Mouse (Mus musculus) olfactory bulb, adult 2 months (tissue): ENCODE data around the gene Pank1. TPM values are rescaled to one million over a fixed set of nuclear protein-coding genes. Genes with fewer than 3 reads are reported as not detected.

Source experiments
- H3K27ac ChIP-seq: fragments of 200-500 bp; 2 replicates; pipeline ENCODE4 v1.5.1; 2012; ENCODE audit warnings: low read depth, low read length; ENCODE audit not compliant: insufficient read depth
- H3K4me1 ChIP-seq: fragments of 200-500 bp; 2 replicates; pipeline ENCODE4 v1.6.1; 2012; ENCODE audit warnings: low read length; ENCODE audit not compliant: control insufficient read depth, insufficient read depth
- H3K4me3 ChIP-seq: fragments of 200-500 bp; 2 replicates; pipeline ENCODE4 v1.5.1; 2012; ENCODE audit warnings: mild to moderate bottlenecking, low read depth, low read length, moderate library complexity; ENCODE audit not compliant: insufficient read depth
- CTCF ChIP-seq: fragments of 200-500 bp; IDR thresholded peaks from 2 replicates; pipeline ENCODE4 v1.5.1; 2012; ENCODE audit warnings: low read depth, mild to moderate bottlenecking, low read length, moderate library complexity; ENCODE audit not compliant: insufficient read depth
- POLR2A ChIP-seq: fragments of 200-500 bp; IDR thresholded peaks from 2 replicates; pipeline ENCODE4 v1.6.1; 2012; ENCODE audit warnings: mild to moderate bottlenecking, low read depth, low read length, moderate library complexity; ENCODE audit not compliant: insufficient read depth
- WGBS: fragments of 180-500 bp; shearing (Covaris S2); methylation state at CpG from one replicate; pipeline ENCODE4 v1.1.7; 2018; 5-methylcytosine and 5-hydroxymethylcytosine counted together
- polyA plus RNA-seq: library from polyadenylated mRNA; stranded (reverse); fragments of >200 nt; gene quantifications from 2 replicates; pipeline ENCODE4 v1.2.4, GENCODE M21; 2012; ENCODE audit warnings: low replicate concordance; ENCODE audit not compliant: missing spikeins, insufficient read depth, insufficient read length

The Pank1 gene
- polyA plus RNA-seq, 1 experiment = not detected

DNA sequence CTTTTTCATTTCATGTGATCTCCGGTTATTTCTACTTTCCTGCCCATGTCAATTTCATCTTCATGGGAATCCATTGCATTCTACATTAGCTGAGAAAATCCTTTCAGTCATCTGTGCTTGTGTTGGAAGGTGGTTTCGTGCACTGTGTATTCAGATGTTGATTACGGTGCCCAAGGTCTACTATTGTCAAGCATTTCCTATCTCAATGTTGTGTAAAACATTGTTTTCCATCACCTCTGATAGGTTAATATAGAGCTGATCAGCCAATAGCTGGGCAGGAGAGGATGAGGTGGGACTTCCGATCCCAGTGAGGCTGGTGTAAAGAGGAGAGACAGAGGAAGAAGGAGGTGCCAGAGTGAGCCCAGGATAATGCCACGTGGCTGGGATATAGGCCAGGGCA, 24.8 kb upstream of the Pank1 start:
- Histone ChIP-seq H3K4me3 (no peak overlapping the region), H3K27ac (no peak overlapping the region), H3K4me1 (no peaks in the 10 kb centered on the region)
- 80% methylated on average over 5 of the region's 5 CpGs for WGBS
- TF ChIP-seq CTCF = no peak
- no peak for TF ChIP-seq POLR2A

- H3K27ac ChIP-seq = no peak overlapping the region
- TF ChIP-seq POLR2A (no peak), CTCF (no peak)
- WGBS = 84% methylated on average over 2 of the region's 2 CpGs
- no peaks in the 10 kb centered on the region for H3K4me1 ChIP-seq
- no peak overlapping the region for H3K4me3 ChIP-seq
These were observed 22.5 kb upstream of the Pank1 start for GRCm38 (mm10) chr19:34901735-34902134.

GRCm38 (mm10) chr19:34901266-34901665, 22.0 kb upstream of the Pank1 start:
- WGBS = 98% methylated on average over 7 of the region's 7 CpGs
- no peak overlapping the region for H3K27ac ChIP-seq
- H3K4me3 ChIP-seq = no peak overlapping the region
- TF ChIP-seq POLR2A = no peak
- no peak for TF ChIP-seq CTCF
- H3K4me1 ChIP-seq = no peaks in the 10 kb centered on the region

DNA sequence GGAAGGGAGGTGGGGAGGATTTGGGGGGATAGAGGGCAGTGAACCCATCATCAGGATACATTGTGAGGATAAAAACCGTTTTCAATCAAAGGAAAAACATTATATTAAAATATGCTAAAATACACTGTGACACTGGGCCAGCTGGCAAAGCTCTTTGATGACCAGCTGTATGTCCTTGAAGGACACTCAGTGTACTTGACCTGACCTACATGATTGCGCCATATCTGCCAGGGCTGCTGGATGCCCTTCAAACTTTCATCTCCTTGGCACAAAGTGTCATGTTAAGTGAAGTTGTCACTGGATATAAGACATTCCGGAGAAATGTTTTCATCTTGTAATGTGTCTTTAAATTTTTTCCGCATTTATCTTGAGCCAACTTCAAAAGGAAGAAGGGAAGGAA, 19.7 kb upstream of the Pank1 start:
- no peak overlapping the region for H3K27ac ChIP-seq
- 85% methylated on average over 4 of the region's 4 CpGs for WGBS
- H3K4me3 ChIP-seq = no peak overlapping the region
- TF ChIP-seq CTCF (no peak), POLR2A (no peak)
- H3K4me1 ChIP-seq = no peaks in the 10 kb centered on the region

GRCm38 (mm10) chr19:34897082-34897965, 18.1 kb upstream of the Pank1 start:
- WGBS = 92% methylated on average over 15 of the region's 15 CpGs

GRCm38 (mm10) chr19:34895082-34895481, 15.8 kb upstream of the Pank1 start:
- Histone ChIP-seq H3K4me1 (no peaks in the 10 kb centered on the region), H3K27ac (no peak overlapping the region), H3K4me3 (no peak overlapping the region)
- TF ChIP-seq POLR2A = no peak
- no peak for TF ChIP-seq CTCF
- WGBS = 87% methylated on average over 4 of the region's 4 CpGs

More at GRCm38 (mm10) chr19:34897082-34897965, 18.1 kb upstream of the Pank1 start:
- TF ChIP-seq POLR2A (no peak), CTCF (no peak)
- Histone ChIP-seq H3K4me1 (no peaks in the 10 kb centered on the region), H3K4me3 (no peak overlapping the region), H3K27ac (no peak overlapping the region)

GRCm38 (mm10) chr19:34891590-34891989, 12.3 kb upstream of the Pank1 start:
- Histone ChIP-seq H3K4me3 (no peak overlapping the region), H3K4me1 (no peaks in the 10 kb centered on the region), H3K27ac (no peak overlapping the region)
- WGBS = 92% methylated on average over 1 of the region's 1 CpGs
- TF ChIP-seq POLR2A (no peak), CTCF (no peak)

DNA sequence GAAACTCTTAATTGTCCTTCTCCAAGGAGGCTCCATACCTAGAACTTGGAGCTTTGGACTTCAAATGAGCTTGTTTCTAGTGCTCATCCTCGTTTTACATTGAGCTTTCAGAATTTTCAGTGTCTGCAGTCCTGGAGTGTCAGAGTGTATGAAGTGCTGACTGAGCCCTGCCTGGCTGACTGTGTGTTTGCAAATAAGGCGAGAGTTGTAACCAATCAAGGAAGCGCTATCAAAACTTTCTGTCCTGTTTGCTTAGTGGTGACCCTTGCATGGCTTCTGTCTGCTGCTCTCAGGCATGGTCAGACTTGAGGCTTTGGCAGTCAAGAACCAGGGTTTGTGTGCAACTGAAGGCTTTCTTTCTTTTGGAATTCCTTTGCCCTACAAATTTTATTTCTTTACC, 11.7 kb upstream of the Pank1 start:
- Histone ChIP-seq H3K4me3 (no peak overlapping the region), H3K27ac (no peak overlapping the region), H3K4me1 (no peaks in the 10 kb centered on the region)
- TF ChIP-seq CTCF (no peak), POLR2A (no peak)
- 79% methylated on average over 3 of the region's 3 CpGs for WGBS

- H3K4me1 ChIP-seq = no peaks in the 10 kb centered on the region
- WGBS = 92% methylated on average over 4 of the region's 4 CpGs
- H3K4me3 ChIP-seq = no peak overlapping the region
- TF ChIP-seq CTCF (no peak), POLR2A (no peak)
- no peak overlapping the region for H3K27ac ChIP-seq
These were observed 7.1 kb upstream of the Pank1 start for GRCm38 (mm10) chr19:34886324-34886723.
